Mouse (Mus musculus) hindbrain, postnatal 0 days (tissue): ENCODE data around the gene St5. TPM values are rescaled to one million over a fixed set of nuclear protein-coding genes. Genes with fewer than 3 reads are reported as not detected.

ENCODE experiments used
- ATAC-seq: fragments of 200-750 bp; cut with Nextera tagmentation; 2 replicates; pipeline ENCODE4 v1.8.0; 2017; ENCODE audit warnings: mild to moderate bottlenecking, moderate TSS enrichment, moderate library complexity
- DNase-seq: peaks from one replicate; pipeline ENCODE4 v3.0.0-alpha.2; 2015; ENCODE audit warnings: low spot score
- H3K27ac ChIP-seq: fragments of 300-500 bp; sonication (generic); 2 replicates; pipeline ENCODE4 v1.5.1; 2014; ENCODE audit warnings: mild to moderate bottlenecking
- H3K27me3 ChIP-seq: fragments of 300-500 bp; sonication (generic); 2 replicates; pipeline ENCODE4 v1.6.1; 2014; ENCODE audit warnings: low read length, mixed read lengths; ENCODE audit not compliant: insufficient read depth
- H3K36me3 ChIP-seq: fragments of 300-500 bp; sonication (generic); 2 replicates; pipeline ENCODE4 v1.6.1; 2014; ENCODE audit warnings: low read length, mixed read lengths; ENCODE audit not compliant: insufficient read depth
- H3K4me1 ChIP-seq: fragments of 300-500 bp; sonication (generic); 2 replicates; pipeline ENCODE4 v1.6.1; 2014; ENCODE audit warnings: antibody characterized with exemption, low read length, mixed read lengths; ENCODE audit not compliant: insufficient read depth
- H3K4me2 ChIP-seq: fragments of 300-500 bp; sonication (generic); 2 replicates; pipeline ENCODE4 v1.6.1; 2014; ENCODE audit warnings: low read depth, mild to moderate bottlenecking, low read length, moderate library complexity, mixed read lengths
- H3K4me3 ChIP-seq: fragments of 300-500 bp; sonication (generic); 2 replicates; pipeline ENCODE4 v1.5.1; 2014; ENCODE audit warnings: low read length
- H3K9ac ChIP-seq: fragments of 300-500 bp; sonication (generic); replicated peaks from 2 replicates; pipeline ENCODE4 v1.6.1; 2014; ENCODE audit warnings: mild to moderate bottlenecking, low read length, moderate library complexity, mixed read lengths
- H3K9me3 ChIP-seq: fragments of 300-500 bp; sonication (generic); 2 replicates; pipeline ENCODE4 v1.6.1; 2016; ENCODE audit warnings: low read length, mixed read lengths
- CTCF ChIP-seq: IDR thresholded peaks from 2 replicates; pipeline ENCODE4 v1.5.1; 2016; ENCODE audit warnings: antibody characterized with exemption, control low read depth, low read depth
- WGBS: fragments of 180-500 bp; shearing (Covaris S2); extraction: QIAGEN DNeasy Blood & Tissue Kit; methylation state at CpG from one replicate; pipeline ENCODE4 v1.1.7; 2014; 5-methylcytosine and 5-hydroxymethylcytosine counted together
- polyA plus RNA-seq: library from polyadenylated mRNA; unstranded; fragments of >200 nt; fragmentation: Nextera tagmentation; extraction: Ambion mirVana; gene quantifications from 2 replicates; pipeline ENCODE4 v1.2.1, GENCODE M21; 2015
- total RNA-seq: library from RNA; depleted of rRNA; stranded (reverse); fragments of >200 nt; gene quantifications from 2 replicates; pipeline ENCODE4 v1.2.3, GENCODE M21; 2014

St5 gene
- total and polyA plus RNA-seq, 2 experiments from 2014 or later, result 21.2 to 34.0 TPM

DNA sequence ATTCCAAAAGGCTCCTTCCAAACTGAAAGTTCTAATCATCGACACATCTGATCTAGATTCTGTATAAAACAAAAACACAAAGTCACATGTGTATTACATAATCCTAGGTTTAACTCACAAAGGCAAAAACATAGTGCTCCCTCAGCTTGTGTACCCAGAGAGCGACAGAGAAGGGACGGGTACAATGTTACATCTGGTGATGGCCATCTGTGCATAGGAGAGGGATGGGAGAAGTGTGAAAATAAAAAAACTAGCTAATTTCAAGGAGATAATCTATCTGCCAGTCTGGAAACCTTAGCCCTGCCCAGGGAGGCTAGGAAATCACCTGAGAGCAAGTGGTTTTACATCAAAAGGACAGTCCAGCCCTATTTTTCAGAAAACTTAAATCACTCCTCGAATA, 40.8 kb downstream of the St5 start:
- no peak overlapping the region for H3K4me2 ChIP-seq
- WGBS, result 81% methylated on average over 4 of the region's 4 CpGs
- no peak overlapping the region for H3K27ac ChIP-seq

DNA sequence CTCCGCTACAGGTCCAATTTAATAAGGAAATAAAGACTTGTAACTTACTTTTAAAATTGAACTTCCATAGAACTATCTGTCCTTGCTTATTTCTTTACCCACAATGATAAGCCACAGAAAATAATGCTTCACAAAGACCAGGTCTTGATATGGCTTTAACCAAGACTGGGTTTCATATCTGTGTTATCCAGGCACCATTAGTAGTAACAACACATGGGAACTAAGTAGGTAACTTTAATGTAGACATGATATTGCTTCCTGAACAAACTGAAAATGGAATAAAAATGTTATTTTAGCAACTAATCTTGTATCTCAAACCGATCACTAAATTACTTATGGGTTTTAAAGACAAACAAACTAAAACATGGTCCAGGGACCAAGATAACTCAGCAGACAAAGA, 44.1 kb downstream of the St5 start:
- H3K9me3 ChIP-seq, result no peaks in the 10 kb centered on the region
- H3K27me3 ChIP-seq, result no peaks in the 10 kb centered on the region
- no peak overlapping the region for H3K27ac ChIP-seq
- DNase-seq (no peak), ATAC-seq (no peak)
- no peak overlapping the region for H3K4me3 ChIP-seq
- H3K9ac ChIP-seq, result no peak overlapping the region
- 95% methylated on average over 2 of the region's 2 CpGs for WGBS
- TF ChIP-seq CTCF, result no peak
- H3K4me1 ChIP-seq, result no peaks in the 10 kb centered on the region
- no peak overlapping the region for H3K4me2 ChIP-seq
- no peaks in the 10 kb centered on the region for H3K36me3 ChIP-seq

More for the DNA sequence above, 40.8 kb downstream of the St5 start:
- no peaks in the 10 kb centered on the region for H3K36me3 ChIP-seq
- no peak overlapping the region for H3K9ac ChIP-seq
- H3K4me1 ChIP-seq, result no peaks in the 10 kb centered on the region
- no peak overlapping the region for H3K4me3 ChIP-seq
- DNase-seq, result no peak
- TF ChIP-seq CTCF, result no peak
- no peaks in the 10 kb centered on the region for H3K9me3 ChIP-seq
- H3K27me3 ChIP-seq, result no peaks in the 10 kb centered on the region
- ATAC-seq, result no peak

DNA sequence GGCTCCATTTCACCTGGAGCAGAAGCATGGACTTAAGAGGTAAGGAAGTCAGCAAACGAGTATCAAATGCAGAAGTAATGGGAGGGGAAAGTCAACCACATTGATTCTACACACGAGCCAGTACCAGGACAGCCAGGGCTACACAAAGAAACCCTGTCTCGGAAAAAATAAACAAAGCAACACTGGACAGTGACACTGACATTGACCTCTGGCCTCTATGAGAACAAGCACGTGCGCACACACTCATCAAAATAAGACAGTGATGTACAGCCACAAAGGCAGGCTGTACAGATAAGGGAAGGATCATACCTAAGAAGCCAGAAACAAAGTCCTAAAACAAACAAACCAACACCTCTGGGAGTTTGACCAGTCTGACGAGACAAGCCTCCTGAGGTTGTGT, 45.5 kb downstream of the St5 start:
- TF ChIP-seq CTCF, result no peak
- H3K4me3 ChIP-seq, result no peak overlapping the region
- ATAC-seq (no peak), DNase-seq (no peak)
- no peaks in the 10 kb centered on the region for H3K9me3 ChIP-seq
- WGBS, result 61% methylated on average over 6 of the region's 6 CpGs
- H3K4me2 ChIP-seq, result no peak overlapping the region
- no peak overlapping the region for H3K9ac ChIP-seq
- H3K36me3 ChIP-seq, result no peaks in the 10 kb centered on the region
- H3K27me3 ChIP-seq, result no peaks in the 10 kb centered on the region
- H3K27ac ChIP-seq, result no peak overlapping the region
- H3K4me1 ChIP-seq, result no peaks in the 10 kb centered on the region

DNA sequence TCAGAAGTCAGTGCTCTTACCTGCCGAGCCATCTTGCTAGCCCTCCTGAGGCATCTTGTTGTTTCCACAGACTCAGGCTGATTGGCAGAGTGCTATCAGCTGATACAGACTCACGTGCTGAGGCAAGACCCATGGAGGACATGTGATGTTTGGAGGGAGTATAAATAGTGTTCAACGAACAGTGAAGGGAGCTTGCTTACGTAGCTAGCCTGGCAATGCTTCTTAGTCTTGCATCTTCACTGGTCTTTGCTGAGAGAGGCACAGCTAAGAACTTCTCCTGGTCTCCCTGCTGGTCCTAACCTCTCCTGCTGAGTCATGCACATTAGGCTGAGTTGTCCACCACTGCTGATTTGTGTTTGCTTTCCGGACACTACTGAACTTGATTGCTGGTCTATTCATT, 48.5 kb downstream of the St5 start:
- Histone ChIP-seq H3K36me3 (no peaks in the 10 kb centered on the region), H3K4me3 (no peak overlapping the region), H3K9ac (no peak overlapping the region), H3K4me2 (no peak overlapping the region), H3K9me3 (no peaks in the 10 kb centered on the region), H3K27me3 (no peaks in the 10 kb centered on the region), H3K4me1 (no peaks in the 10 kb centered on the region), H3K27ac (no peak overlapping the region)
- TF ChIP-seq CTCF, result no peak
- DNase-seq, result no peak
- ATAC-seq, result no peak
- 76% methylated on average over 5 of the region's 5 CpGs for WGBS

DNA sequence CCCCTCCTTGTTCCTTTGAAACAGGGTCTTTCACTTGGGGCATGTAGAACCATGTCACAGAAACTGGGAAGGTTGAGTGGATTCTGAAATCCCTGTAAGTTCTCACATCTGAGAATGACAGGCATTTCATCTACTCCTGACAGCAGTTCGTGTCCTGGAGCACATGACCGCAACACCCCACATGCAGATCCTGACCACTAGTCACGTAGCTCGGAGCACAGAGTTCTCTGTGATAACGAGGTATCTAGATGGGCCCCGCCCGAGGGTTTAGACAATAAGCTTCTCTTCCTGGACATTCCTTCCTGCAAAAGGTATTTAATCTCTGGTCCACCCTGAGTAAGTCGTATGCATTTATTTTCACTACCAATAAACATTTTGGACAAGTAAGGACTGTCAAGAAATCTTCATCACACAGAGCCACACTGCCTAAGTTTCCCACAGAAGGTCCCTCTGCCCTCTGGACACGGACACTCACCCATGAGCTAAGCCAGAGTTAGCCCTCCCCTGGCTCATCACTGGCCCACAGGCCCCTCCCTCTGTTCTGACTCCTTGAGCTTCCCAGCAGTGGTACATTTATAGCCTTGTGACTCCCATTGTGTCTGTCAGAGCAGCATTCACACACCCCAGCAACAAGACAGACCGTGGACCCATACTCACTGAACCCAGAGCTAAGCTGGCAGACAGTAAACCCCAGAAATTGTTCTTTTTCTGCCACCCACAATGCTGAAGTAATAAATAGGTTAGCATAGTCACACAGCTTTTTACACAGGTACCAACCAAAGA, 54.4 kb downstream of the St5 start:
- no peak overlapping the region for H3K27ac ChIP-seq
- no peaks in the 10 kb centered on the region for H3K27me3 ChIP-seq
- ATAC-seq, result no peak
- H3K4me1 ChIP-seq, result no peaks in the 10 kb centered on the region
- DNase-seq, result no peak
- TF ChIP-seq CTCF, result no peak
- no peaks in the 10 kb centered on the region for H3K9me3 ChIP-seq
- H3K9ac ChIP-seq, result no peak overlapping the region
- no peaks in the 10 kb centered on the region for H3K36me3 ChIP-seq
- H3K4me3 ChIP-seq, result no peak overlapping the region
- H3K4me2 ChIP-seq, result no peak overlapping the region
- WGBS, result 78% methylated on average over 10 of the region's 10 CpGs

DNA sequence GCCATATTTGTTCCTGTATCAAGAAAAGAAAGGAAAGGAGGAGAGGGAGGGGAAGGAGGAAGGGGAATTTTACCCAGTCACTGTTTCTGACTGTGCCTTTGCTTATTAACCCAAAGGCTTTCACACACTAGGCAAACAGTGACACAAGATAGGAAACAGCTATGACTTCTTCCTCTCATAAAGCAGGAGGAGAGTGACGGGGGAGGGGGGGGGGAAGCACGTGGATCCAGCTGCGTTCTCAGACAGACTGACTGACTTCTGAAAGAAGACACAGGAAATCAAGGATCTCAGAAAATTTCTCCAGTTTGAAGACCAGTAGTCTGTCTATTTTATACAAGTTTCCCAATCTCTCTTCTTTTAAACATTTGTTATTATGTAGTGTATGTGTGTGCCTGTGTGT, 56.8 kb downstream of the St5 start:
- Histone ChIP-seq H3K27me3 (no peaks in the 10 kb centered on the region), H3K36me3 (no peaks in the 10 kb centered on the region), H3K9me3 (no peaks in the 10 kb centered on the region), H3K4me2 (no peak overlapping the region), H3K4me1 (no peaks in the 10 kb centered on the region), H3K4me3 (no peak overlapping the region), H3K27ac (no peak overlapping the region), H3K9ac (no peak overlapping the region)
- ATAC-seq (no peak), DNase-seq (no peak)
- 64% methylated on average over 3 of the region's 3 CpGs for WGBS
- TF ChIP-seq CTCF, result no peak

DNA sequence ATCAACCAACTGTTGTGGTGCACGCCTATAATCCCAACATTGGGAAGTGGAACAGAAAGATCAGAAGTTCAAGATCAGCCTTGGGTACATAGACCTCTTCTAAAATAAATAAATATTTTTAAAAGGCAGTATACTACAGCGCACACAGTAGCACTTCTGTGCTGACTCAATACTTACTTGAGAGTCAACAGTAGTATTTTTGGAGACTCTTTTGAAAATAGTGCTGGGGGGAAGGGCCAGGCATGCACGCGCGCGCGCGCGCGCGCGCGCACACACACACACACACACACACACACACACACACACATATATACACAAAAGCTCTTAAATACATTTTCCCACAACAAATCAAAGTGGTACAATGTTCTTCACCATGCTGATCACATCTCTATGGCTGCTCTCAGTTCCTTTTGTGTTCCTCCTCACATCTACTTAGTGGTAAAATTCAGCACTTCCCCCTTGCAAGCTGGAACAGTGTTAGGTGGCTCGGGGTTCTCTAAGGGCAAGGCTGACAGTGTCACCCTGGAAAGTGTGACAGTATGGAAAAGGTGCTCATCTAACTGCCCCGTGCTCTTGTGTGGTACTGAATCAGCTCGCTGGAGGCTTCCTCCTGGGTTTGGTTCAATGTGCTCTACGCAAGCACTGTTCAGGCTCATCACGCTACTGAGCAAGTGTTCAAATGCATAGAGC, 60.0 kb downstream of the St5 start:
- Histone ChIP-seq H3K9me3 (no peaks in the 10 kb centered on the region), H3K4me2 (no peak overlapping the region), H3K36me3 (no peaks in the 10 kb centered on the region), H3K4me3 (no peak overlapping the region), H3K9ac (no peak overlapping the region), H3K4me1 (no peaks in the 10 kb centered on the region), H3K27ac (no peak overlapping the region), H3K27me3 (no peaks in the 10 kb centered on the region)
- TF ChIP-seq CTCF, result no peak
- DNase-seq (no peak), ATAC-seq (no peak)
- 96% methylated on average over 18 of the region's 18 CpGs for WGBS
